Mouse (Mus musculus): ENCODE data around the gene Dicer1. TPM values are rescaled to one million over a fixed set of nuclear protein-coding genes. Genes with fewer than 3 reads are reported as not detected.

Dicer1 gene
- polyA plus RNA-seq, 1 experiment from 2014 or later: 20.4 TPM

DNA sequence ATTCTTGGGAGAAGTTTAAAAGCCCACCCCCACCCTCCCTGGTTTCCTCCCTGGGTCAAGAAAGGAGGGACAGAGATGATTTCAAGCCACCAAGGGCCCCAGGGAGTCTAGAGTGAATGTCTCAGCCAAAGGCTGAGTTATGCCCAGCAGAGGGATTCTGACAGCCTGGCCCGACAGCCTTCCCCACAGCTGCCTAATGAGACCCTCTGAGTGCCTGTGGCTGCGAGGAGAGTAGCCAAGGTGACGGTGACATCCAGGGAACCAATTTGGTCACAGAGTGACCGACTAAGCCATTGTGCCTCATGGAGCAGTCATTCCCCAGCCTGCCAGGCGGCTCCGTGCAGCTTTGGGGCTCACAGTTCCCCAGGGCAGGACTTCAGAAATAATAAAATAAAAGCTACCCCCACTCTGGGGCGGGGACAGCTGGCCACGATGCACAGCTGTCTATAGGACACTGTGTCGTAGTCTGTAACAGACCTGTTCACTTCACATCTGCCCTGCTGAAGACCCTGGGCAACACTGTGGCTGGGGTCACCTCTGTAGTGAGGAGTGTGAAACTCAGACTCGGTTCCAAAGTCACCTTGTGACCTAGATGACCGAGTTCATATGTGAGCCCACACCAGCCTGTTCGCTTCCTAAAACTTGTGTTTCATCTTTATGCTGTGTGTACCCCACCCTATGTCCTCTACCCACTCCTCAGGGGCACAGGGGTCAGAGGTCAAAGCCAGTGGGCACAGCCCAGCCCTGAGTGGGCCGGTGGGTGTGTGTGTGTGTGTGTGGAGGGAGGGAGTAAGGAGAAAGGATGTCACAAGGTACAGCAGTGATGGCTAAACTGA lies 75.0 kb downstream of the Dicer1 start:
- Histone ChIP-seq H3K27me3 (ENCODE audit: insufficient read depth, low read length) (no peaks in the 10 kb centered on the region), H3K9me3 (replicated peaks; ENCODE audit: low read length) (no peaks in the 10 kb centered on the region), H3K27ac (no peak overlapping the region), H3K4me1 (replicated peaks; ENCODE audit: insufficient read depth, low read length) (0 out of 2 replicates have a peak, but pooled peaks cover 3% of the 10 kb centered on the region), H3K4me2 (ENCODE audit: low read length) (no peak overlapping the region), H3K4me3 (replicated peaks; ENCODE audit: low read depth, low read length) (no peak overlapping the region), H3K36me3 (ENCODE audit: insufficient read depth, low read length) (no peaks in the 10 kb centered on the region), H3K9ac (ENCODE audit: low read depth, low read length) (no peak overlapping the region)
- 76% methylated on average over 13 of the region's 13 CpGs for WGBS
- DNase-seq (ENCODE audit: low spot score) (no peak), ATAC-seq (replicated peaks; ENCODE audit: low FRiP score, low read depth) (0 out of 2 replicates have a peak, but pooled peaks have one; percentile 44)
- TF ChIP-seq CTCF (IDR thresholded peaks at IDR 0.05; ENCODE audit: low read depth): no peak

DNA sequence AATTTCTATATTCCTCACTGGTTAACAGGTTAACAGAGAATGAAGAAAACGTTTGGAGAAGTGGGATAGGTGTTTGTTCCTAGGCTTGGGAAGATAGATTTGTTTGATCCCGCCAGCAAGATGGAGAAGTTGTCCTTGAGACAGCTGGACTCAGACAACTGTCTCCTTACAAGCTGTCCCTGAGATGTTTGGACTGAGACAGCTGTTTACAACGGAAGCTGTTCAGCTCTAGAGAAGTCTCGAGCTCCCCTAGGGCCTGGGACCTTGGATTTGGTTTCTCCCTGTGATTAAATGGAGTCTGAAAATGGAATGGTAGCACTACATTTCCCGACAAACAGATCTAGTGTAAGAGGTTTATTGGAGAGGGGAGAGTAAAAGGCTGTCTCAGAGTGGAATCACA lies 78.8 kb downstream of the Dicer1 start:
- H3K4me2 ChIP-seq (ENCODE audit: low read length): no peak overlapping the region
- H3K9ac ChIP-seq (ENCODE audit: low read depth, low read length): no peak overlapping the region
- H3K36me3 ChIP-seq (ENCODE audit: insufficient read depth, low read length): no peaks in the 10 kb centered on the region
- H3K9me3 ChIP-seq (replicated peaks; ENCODE audit: low read length): no peaks in the 10 kb centered on the region
- no peak for TF ChIP-seq CTCF (IDR thresholded peaks at IDR 0.05; ENCODE audit: low read depth)
- no peaks in the 10 kb centered on the region for H3K27me3 ChIP-seq (ENCODE audit: insufficient read depth, low read length)
- H3K27ac ChIP-seq: no peak overlapping the region
- 0 out of 2 replicates have a peak, but pooled peaks cover 3% of the 10 kb centered on the region for H3K4me1 ChIP-seq (replicated peaks; ENCODE audit: insufficient read depth, low read length)
- H3K4me3 ChIP-seq (replicated peaks; ENCODE audit: low read depth, low read length): no peak overlapping the region
- WGBS: 48% methylated on average over 5 of the region's 5 CpGs
- DNase-seq (ENCODE audit: low spot score) (no peak), ATAC-seq (replicated peaks; ENCODE audit: low FRiP score, low read depth) (no peak)

DNA sequence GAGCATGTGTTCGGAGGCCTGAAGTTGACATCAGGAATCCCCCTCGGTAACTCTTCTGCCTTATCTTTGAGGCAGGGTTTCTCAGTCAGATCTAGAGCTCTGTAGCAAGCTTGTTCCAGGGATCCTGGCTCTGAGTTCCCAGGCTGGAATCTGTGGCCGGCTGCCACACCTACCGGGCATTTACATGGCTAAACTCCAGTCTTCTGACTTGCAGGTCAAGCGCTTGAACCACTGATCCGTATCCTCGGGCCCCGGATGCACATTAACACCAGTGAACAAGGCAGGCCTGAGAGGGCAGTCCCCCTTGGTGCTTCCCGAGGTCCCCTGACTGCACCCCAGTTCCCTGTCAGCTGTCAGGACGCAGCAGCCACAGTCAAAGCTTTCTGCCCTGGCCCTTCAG lies 79.3 kb downstream of the Dicer1 start:
- WGBS: 43% methylated on average over 10 of the region's 10 CpGs
- Histone ChIP-seq H3K9ac (ENCODE audit: low read depth, low read length) (no peak overlapping the region), H3K4me2 (ENCODE audit: low read length) (no peak overlapping the region), H3K27me3 (ENCODE audit: insufficient read depth, low read length) (no peaks in the 10 kb centered on the region), H3K4me3 (replicated peaks; ENCODE audit: low read depth, low read length) (no peak overlapping the region), H3K9me3 (replicated peaks; ENCODE audit: low read length) (no peaks in the 10 kb centered on the region), H3K27ac (no peak overlapping the region), H3K4me1 (replicated peaks; ENCODE audit: insufficient read depth, low read length) (0 out of 2 replicates have a peak, but pooled peaks cover 3% of the 10 kb centered on the region), H3K36me3 (ENCODE audit: insufficient read depth, low read length) (no peaks in the 10 kb centered on the region)
- ATAC-seq (replicated peaks; ENCODE audit: low FRiP score, low read depth) (no peak), DNase-seq (ENCODE audit: low spot score) (no peak)
- no peak for TF ChIP-seq CTCF (IDR thresholded peaks at IDR 0.05; ENCODE audit: low read depth)

DNA sequence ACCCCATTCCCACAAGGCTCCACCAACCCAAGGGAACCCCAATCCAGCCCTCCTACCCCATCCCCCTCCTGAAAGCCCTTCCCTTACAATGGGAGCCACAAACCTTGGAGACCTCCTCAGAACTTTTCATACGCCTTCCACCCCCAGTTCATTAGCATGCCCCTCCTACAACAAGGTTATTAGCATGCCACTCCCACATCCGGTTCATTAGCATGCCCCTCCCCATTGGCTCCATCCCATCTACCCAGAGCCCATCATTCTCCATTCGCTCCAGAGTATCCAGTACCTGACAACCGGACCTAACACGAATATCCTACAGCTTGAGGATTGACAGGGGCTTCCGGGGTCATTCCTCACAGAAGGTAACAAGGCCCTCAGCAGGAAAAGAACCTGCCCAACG lies 83.9 kb downstream of the Dicer1 start:
- H3K27ac ChIP-seq: no peak overlapping the region
- ATAC-seq (replicated peaks; ENCODE audit: low FRiP score, low read depth) (no peak), DNase-seq (ENCODE audit: low spot score) (no peak)
- H3K9ac ChIP-seq (ENCODE audit: low read depth, low read length): no peak overlapping the region
- TF ChIP-seq CTCF (IDR thresholded peaks at IDR 0.05; ENCODE audit: low read depth): no peak
- H3K36me3 ChIP-seq (ENCODE audit: insufficient read depth, low read length): no peaks in the 10 kb centered on the region
- H3K4me2 ChIP-seq (ENCODE audit: low read length): no peak overlapping the region
- H3K4me1 ChIP-seq (replicated peaks; ENCODE audit: insufficient read depth, low read length): 0 out of 2 replicates have a peak, but pooled peaks cover 3% of the 10 kb centered on the region
- H3K27me3 ChIP-seq (ENCODE audit: insufficient read depth, low read length): no peaks in the 10 kb centered on the region
- no peaks in the 10 kb centered on the region for H3K9me3 ChIP-seq (replicated peaks; ENCODE audit: low read length)
- WGBS: 78% methylated on average over 7 of the region's 7 CpGs
- H3K4me3 ChIP-seq (replicated peaks; ENCODE audit: low read depth, low read length): no peak overlapping the region

DNA sequence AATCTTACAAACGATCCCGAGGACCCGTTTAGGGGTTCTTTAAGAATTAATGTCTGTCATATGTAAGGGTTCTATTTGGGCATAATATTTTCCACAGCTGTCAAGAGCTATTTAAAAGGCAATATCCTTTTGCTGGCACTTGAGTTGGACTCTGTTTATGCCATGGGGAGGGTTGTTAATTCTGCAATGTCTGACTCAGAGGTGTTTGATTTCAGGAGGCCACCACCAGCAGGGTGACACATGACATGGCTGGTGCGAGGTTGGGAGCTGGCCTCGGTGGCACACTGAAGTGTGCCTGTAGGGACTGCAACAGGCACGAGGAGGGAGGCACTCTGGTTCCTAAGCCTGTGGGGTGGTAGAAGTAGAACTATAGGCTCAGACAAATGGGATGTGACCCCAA lies 85.8 kb downstream of the Dicer1 start:
- DNase-seq (ENCODE audit: low spot score): peak; percentile 29
- Histone ChIP-seq H3K27ac (no peak overlapping the region), H3K9me3 (replicated peaks; ENCODE audit: low read length) (no peaks in the 10 kb centered on the region), H3K4me1 (replicated peaks; ENCODE audit: insufficient read depth, low read length) (no peaks in the 10 kb centered on the region), H3K4me3 (replicated peaks; ENCODE audit: low read depth, low read length) (no peak overlapping the region), H3K9ac (ENCODE audit: low read depth, low read length) (no peak overlapping the region), H3K27me3 (ENCODE audit: insufficient read depth, low read length) (no peaks in the 10 kb centered on the region), H3K36me3 (ENCODE audit: insufficient read depth, low read length) (no peaks in the 10 kb centered on the region), H3K4me2 (ENCODE audit: low read length) (no peak overlapping the region)
- no peak for TF ChIP-seq CTCF (IDR thresholded peaks at IDR 0.05; ENCODE audit: low read depth)
- 30% methylated on average over 6 of the region's 6 CpGs for WGBS
- ATAC-seq (replicated peaks; ENCODE audit: low FRiP score, low read depth): no peak

DNA sequence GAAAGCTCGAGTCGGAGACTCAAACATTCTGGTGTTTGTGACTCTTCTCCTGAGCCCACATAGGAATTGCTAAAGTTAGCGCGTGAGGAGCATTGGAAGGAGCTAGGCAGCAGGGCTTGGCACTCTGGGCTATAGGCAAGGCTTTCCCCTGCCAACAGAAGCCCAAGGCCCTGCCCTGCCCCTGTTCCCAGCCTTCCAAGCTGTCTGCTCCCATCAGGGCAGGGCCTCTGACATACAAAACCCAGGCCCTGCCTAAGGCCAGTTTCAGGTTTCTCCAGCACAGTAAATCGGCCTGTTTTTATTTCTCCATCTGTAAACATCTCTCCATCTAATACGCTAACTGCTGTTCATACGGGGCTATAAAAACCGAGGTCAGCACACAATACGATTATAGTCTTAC lies 86.2 kb downstream of the Dicer1 start:
- no peaks in the 10 kb centered on the region for H3K4me1 ChIP-seq (replicated peaks; ENCODE audit: insufficient read depth, low read length)
- ATAC-seq (replicated peaks; ENCODE audit: low FRiP score, low read depth) (no peak), DNase-seq (ENCODE audit: low spot score) (peak; percentile 38)
- 44% methylated on average over 9 of the region's 9 CpGs for WGBS
- H3K9me3 ChIP-seq (replicated peaks; ENCODE audit: low read length): no peaks in the 10 kb centered on the region
- no peak overlapping the region for H3K27ac ChIP-seq
- no peak overlapping the region for H3K4me3 ChIP-seq (replicated peaks; ENCODE audit: low read depth, low read length)
- H3K4me2 ChIP-seq (ENCODE audit: low read length): no peak overlapping the region
- TF ChIP-seq CTCF (IDR thresholded peaks at IDR 0.05; ENCODE audit: low read depth): no peak
- no peaks in the 10 kb centered on the region for H3K27me3 ChIP-seq (ENCODE audit: insufficient read depth, low read length)
- H3K36me3 ChIP-seq (ENCODE audit: insufficient read depth, low read length): no peaks in the 10 kb centered on the region
- no peak overlapping the region for H3K9ac ChIP-seq (ENCODE audit: low read depth, low read length)

Measured in kidney, postnatal 0 days (tissue).